Mouse (Mus musculus) neural tube, embryonic 13.5 days (tissue): ENCODE measurements around the gene Zfp652. TPM values are rescaled to one million over a fixed set of nuclear protein-coding genes. Genes with fewer than 3 reads are reported as not detected.

Experiments
- ATAC-seq: fragments of 200-750 bp; cut with Nextera tagmentation; 2 replicates; pipeline ENCODE4 v1.8.0; 2017; ENCODE audit warnings: low read depth, mild to moderate bottlenecking, moderate TSS enrichment, moderate library complexity
- H3K27ac ChIP-seq: fragments of 300-500 bp; sonication (generic); replicated peaks from 2 replicates; pipeline ENCODE4 v1.5.1; 2015; ENCODE audit warnings: moderate library complexity, mild to moderate bottlenecking, inconsistent platforms
- H3K27me3 ChIP-seq: fragments of 300-500 bp; sonication (generic); 2 replicates; pipeline ENCODE4 v1.6.1; 2015; ENCODE audit warnings: mild to moderate bottlenecking, inconsistent platforms
- H3K36me3 ChIP-seq: fragments of 300-500 bp; sonication (generic); 2 replicates; pipeline ENCODE4 v1.6.1; 2015; ENCODE audit warnings: mild to moderate bottlenecking, inconsistent platforms
- H3K4me1 ChIP-seq: fragments of 300-500 bp; sonication (generic); replicated peaks from 2 replicates; pipeline ENCODE4 v1.6.1; 2015; ENCODE audit warnings: inconsistent platforms
- H3K4me2 ChIP-seq: fragments of 300-500 bp; sonication (generic); 2 replicates; pipeline ENCODE4 v1.6.1; 2015; ENCODE audit warnings: inconsistent platforms, mild to moderate bottlenecking, moderate library complexity
- H3K4me3 ChIP-seq: fragments of 300-500 bp; sonication (generic); 2 replicates; pipeline ENCODE4 v1.5.1; 2015; ENCODE audit warnings: mild to moderate bottlenecking, inconsistent platforms
- H3K9ac ChIP-seq: fragments of 300-500 bp; sonication (generic); 2 replicates; pipeline ENCODE4 v1.6.1; 2015; ENCODE audit warnings: moderate library complexity, mild to moderate bottlenecking, inconsistent platforms
- H3K9me3 ChIP-seq: fragments of 300-500 bp; sonication (generic); 2 replicates; pipeline ENCODE4 v1.6.1; 2016; ENCODE audit warnings: inconsistent platforms
- WGBS: fragments of 180-500 bp; shearing (Covaris S2); methylation state at CpG from one replicate; pipeline ENCODE4 v1.1.7; 2015; 5-methylcytosine and 5-hydroxymethylcytosine counted together
- polyA plus RNA-seq: library from polyadenylated mRNA; unstranded; fragments of >200 nt; fragmentation: Nextera tagmentation; extraction: Ambion mirVana; gene quantifications from 2 replicates; pipeline ENCODE4 v1.2.1, GENCODE M21; 2015

Zfp652 gene
- polyA plus RNA-seq, 1 experiment from 2014 or later = 30.1 TPM

GRCm38 (mm10) chr11:95713811-95714241 is 1.4 kb downstream of the Zfp652 start:
- no peaks in the 10 kb centered on the region for H3K9me3 ChIP-seq
- H3K4me3 ChIP-seq = peak overlapping the region; percentile 96
- peaks cover 31% of the 10 kb centered on the region for H3K4me1 ChIP-seq
- no peaks in the 10 kb centered on the region for H3K27me3 ChIP-seq
- H3K4me2 ChIP-seq = peak overlapping the region; percentile 89
- ATAC-seq = no peak
- under 1% methylated on average over 13 of the region's 13 CpGs for WGBS
- H3K9ac ChIP-seq = peak overlapping the region; percentile 98
- H3K27ac ChIP-seq = peak overlapping the region; percentile 99
- H3K36me3 ChIP-seq = no peaks in the 10 kb centered on the region

DNA sequence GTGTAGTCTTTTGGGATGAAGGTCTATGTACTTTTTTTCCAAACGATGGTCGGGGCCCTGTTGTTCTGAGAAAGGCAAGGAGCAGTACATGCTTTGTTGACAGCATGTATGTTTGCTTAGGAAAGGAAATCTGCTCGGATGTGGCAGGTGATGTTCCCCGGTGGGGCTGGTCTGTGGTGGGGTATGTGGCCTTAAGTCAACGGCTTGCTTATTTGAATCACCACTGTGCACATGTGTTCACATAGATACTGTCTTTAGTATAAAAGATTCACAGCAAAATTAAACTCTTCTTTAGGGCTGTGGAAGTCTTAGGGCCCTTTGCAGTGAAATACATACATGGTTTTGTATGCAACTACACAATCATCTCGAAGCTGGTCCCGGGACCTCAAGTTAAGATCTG is 1.9 kb downstream of the Zfp652 start:
- no peak for ATAC-seq
- Histone ChIP-seq H3K9me3 (no peaks in the 10 kb centered on the region), H3K27me3 (no peaks in the 10 kb centered on the region), H3K36me3 (no peaks in the 10 kb centered on the region), H3K27ac (0 out of 2 replicates have a peak overlapping the region, but pooled peaks have one; percentile 99), H3K4me2 (peak overlapping the region; percentile 89), H3K9ac (peak overlapping the region; percentile 98), H3K4me3 (peak overlapping the region; percentile 96), H3K4me1 (peaks cover 31% of the 10 kb centered on the region)
- 41% methylated on average over 7 of the region's 7 CpGs for WGBS

DNA sequence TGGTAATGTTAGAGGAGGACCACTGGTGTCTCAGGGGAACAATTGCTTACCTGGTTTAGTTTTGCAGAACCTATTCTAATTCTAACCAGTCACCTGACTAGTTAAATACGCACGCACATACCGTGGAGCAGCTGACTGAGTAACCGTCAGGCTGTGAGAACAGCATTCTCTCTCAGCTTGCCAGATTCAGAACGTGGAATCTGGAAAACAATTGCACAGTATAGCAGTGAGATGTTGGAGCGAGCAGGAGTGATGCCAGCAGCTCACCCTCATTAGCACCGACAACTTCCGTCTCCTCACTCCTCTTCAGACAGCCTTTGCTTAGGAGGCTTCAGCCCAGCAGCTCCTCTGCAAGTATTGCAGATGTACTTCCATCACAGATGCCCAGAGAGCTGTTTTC is 3.7 kb downstream of the Zfp652 start:
- no peak for ATAC-seq
- Histone ChIP-seq H3K27ac (no peak overlapping the region), H3K4me3 (no peak overlapping the region), H3K9ac (0 out of 2 replicates have a peak overlapping the region, but pooled peaks have one; percentile 47), H3K4me2 (no peak overlapping the region), H3K9me3 (no peaks in the 10 kb centered on the region), H3K27me3 (no peaks in the 10 kb centered on the region), H3K4me1 (peaks cover 31% of the 10 kb centered on the region), H3K36me3 (no peaks in the 10 kb centered on the region)
- WGBS = 66% methylated on average over 8 of the region's 8 CpGs

- H3K4me3 ChIP-seq = no peak overlapping the region
- no peak overlapping the region for H3K4me2 ChIP-seq
- H3K9me3 ChIP-seq = no peaks in the 10 kb centered on the region
- 95% methylated on average over 3 of the region's 3 CpGs for WGBS
- H3K9ac ChIP-seq = no peak overlapping the region
- H3K27me3 ChIP-seq = no peaks in the 10 kb centered on the region
- ATAC-seq = no peak
- no peak overlapping the region for H3K27ac ChIP-seq
- H3K4me1 ChIP-seq = peaks cover 21% of the 10 kb centered on the region
- no peaks in the 10 kb centered on the region for H3K36me3 ChIP-seq
Measured at GRCm38 (mm10) chr11:95719356-95719755, 6.9 kb downstream of the Zfp652 start.

GRCm38 (mm10) chr11:95723287-95723686 is 10.8 kb downstream of the Zfp652 start, which contains the start of gene B130006D01Rik:
B130006D01Rik (plus strand) TSS chr11:95723587.
- Histone ChIP-seq H3K27me3 (no peaks in the 10 kb centered on the region), H3K4me3 (no peak within 1 kb of the TSS), H3K4me2 (no peak within 1 kb of the TSS), H3K36me3 (no peaks in the 10 kb centered on the region), H3K9me3 (no peaks in the 10 kb centered on the region), H3K9ac (no peak within 1 kb of the TSS), H3K27ac (no peak within 1 kb of the TSS), H3K4me1 (no peaks in the 10 kb centered on the region; the same call in 1 of the 2 replicates)
- WGBS = 94% methylated on average over 5 of the region's 5 CpGs
- ATAC-seq = no peak

DNA sequence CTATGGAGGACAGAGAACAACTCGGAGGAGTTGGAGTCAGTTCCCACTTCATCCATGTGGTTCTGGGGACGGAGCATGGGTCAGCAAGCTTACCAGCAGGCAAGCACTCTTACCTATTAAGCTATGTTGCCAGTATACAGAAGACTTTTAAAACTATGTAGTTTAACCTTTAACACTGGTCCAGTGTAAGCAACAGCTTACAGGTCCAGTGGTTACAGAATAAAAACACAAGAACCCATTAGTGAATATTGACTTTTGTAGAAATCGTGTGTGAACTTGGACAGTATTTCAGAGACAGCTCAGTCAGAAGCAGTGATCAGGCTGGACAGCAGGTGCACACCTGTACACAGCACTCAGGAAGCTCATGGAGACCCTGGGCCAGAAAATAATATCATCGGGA is 12.0 kb downstream of the Zfp652 start:
- Histone ChIP-seq H3K4me3 (no peak overlapping the region), H3K4me2 (no peak overlapping the region), H3K4me1 (no peaks in the 10 kb centered on the region; the same call in 1 of the 2 replicates), H3K9ac (no peak overlapping the region), H3K27me3 (no peaks in the 10 kb centered on the region), H3K36me3 (no peaks in the 10 kb centered on the region), H3K27ac (no peak overlapping the region), H3K9me3 (no peaks in the 10 kb centered on the region)
- WGBS = 92% methylated on average over 4 of the region's 4 CpGs
- ATAC-seq = no peak

DNA sequence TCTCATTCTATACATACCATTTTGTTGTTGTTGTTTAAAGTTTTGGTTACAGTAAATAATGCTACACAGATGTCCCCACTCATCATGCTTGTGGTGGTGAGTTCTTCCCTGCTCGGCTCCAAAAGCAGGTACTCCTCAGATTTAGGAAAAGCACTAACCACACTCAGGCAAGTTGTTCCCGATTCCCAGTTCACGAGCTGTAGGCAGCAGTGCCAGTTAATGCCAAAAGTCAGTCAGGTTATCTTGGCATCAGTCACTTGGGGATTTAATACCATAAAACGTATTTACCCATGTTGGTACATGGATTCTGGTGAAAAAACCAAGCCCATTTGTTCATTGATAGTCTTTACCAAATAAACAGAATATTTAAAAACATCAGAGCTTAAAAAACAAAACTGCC is 13.7 kb downstream of the Zfp652 start:
- Histone ChIP-seq H3K9me3 (no peaks in the 10 kb centered on the region), H3K27me3 (no peaks in the 10 kb centered on the region), H3K4me1 (no peaks in the 10 kb centered on the region; the same call in 1 of the 2 replicates), H3K9ac (no peak overlapping the region), H3K4me3 (no peak overlapping the region), H3K27ac (no peak overlapping the region), H3K36me3 (no peaks in the 10 kb centered on the region), H3K4me2 (no peak overlapping the region)
- 85% methylated on average over 4 of the region's 4 CpGs for WGBS
- no peak for ATAC-seq

GRCm38 (mm10) chr11:95727947-95728346 is 15.5 kb downstream of the Zfp652 start:
- no peaks in the 10 kb centered on the region; the same call in 1 of the 2 replicates for H3K4me1 ChIP-seq
- H3K9ac ChIP-seq = no peak overlapping the region
- no peak overlapping the region for H3K4me3 ChIP-seq
- ATAC-seq = no peak
- no peaks in the 10 kb centered on the region for H3K9me3 ChIP-seq
- H3K27ac ChIP-seq = no peak overlapping the region
- H3K4me2 ChIP-seq = no peak overlapping the region
- H3K27me3 ChIP-seq = no peaks in the 10 kb centered on the region
- 92% methylated on average over 5 of the region's 5 CpGs for WGBS
- no peaks in the 10 kb centered on the region for H3K36me3 ChIP-seq

GRCm38 (mm10) chr11:95728916-95729907 is 16.7 kb downstream of the Zfp652 start:
- ATAC-seq = no peak
- Histone ChIP-seq H3K27me3 (no peaks in the 10 kb centered on the region), H3K9ac (no peak overlapping the region), H3K4me2 (no peak overlapping the region), H3K4me3 (no peak overlapping the region), H3K36me3 (no peaks in the 10 kb centered on the region), H3K27ac (no peak overlapping the region), H3K9me3 (no peaks in the 10 kb centered on the region), H3K4me1 (no peaks in the 10 kb centered on the region; the same call in 1 of the 2 replicates)
- 84% methylated on average over 12 of the region's 12 CpGs for WGBS

DNA sequence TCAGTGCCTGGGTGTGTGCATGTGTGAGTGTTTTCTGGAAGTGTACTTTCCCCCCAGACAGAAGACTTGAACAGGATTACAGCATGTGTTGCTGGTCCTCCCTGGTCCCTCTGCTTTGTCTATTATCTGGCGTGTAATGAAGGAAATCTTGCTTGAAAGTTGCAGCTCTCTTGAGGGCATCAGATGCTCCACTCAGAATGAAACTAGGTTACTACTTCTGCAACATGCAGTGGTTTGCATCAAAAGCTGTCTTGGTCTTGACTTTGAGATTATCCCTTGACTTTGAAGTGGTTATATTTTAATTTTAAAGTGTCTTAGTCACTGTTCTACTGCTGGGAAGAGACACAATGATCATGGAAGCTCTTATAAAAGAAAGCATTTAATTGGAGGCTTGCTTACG is 22.0 kb downstream of the Zfp652 start:
- H3K27me3 ChIP-seq = no peaks in the 10 kb centered on the region
- H3K4me3 ChIP-seq = no peak overlapping the region
- no peak overlapping the region for H3K27ac ChIP-seq
- 0 out of 2 replicates have a peak, but pooled peaks cover 5% of the 10 kb centered on the region for H3K4me1 ChIP-seq
- no peak overlapping the region for H3K4me2 ChIP-seq
- H3K9me3 ChIP-seq = no peaks in the 10 kb centered on the region
- WGBS = 95% methylated on average over 2 of the region's 2 CpGs
- H3K9ac ChIP-seq = no peak overlapping the region
- no peak for ATAC-seq
- H3K36me3 ChIP-seq = no peaks in the 10 kb centered on the region

DNA sequence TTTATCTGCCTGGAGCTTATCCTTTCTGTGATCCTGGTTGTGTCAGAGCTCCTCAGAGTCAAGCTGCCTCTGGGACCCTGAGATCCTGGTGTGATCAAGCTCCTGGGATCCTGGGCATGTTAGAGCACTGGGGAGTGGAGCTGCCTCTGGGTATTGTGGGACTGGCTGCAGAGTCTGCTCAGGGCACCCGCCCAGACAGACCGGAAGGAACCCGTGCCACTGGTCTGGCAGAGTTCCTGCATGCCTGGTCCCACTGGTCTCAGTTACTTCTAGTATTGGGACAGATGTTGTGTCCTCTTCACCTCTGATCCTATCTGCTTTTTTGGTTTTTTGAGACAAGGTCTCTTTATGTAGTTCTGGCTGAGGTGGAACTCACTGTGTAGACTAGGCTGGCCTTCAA is 25.3 kb downstream of the Zfp652 start:
- Histone ChIP-seq H3K9me3 (no peaks in the 10 kb centered on the region), H3K27me3 (no peaks in the 10 kb centered on the region), H3K4me2 (no peak overlapping the region), H3K9ac (no peak overlapping the region), H3K4me3 (no peak overlapping the region), H3K27ac (no peak overlapping the region), H3K36me3 (no peaks in the 10 kb centered on the region), H3K4me1 (0 out of 2 replicates have a peak, but pooled peaks cover 5% of the 10 kb centered on the region)
- no peak for ATAC-seq
- 91% methylated on average over 3 of the region's 3 CpGs for WGBS

- Histone ChIP-seq H3K27me3 (no peaks in the 10 kb centered on the region), H3K27ac (no peak overlapping the region), H3K36me3 (peaks cover 11% of the 10 kb centered on the region), H3K4me1 (no peaks in the 10 kb centered on the region), H3K9ac (no peak overlapping the region), H3K4me2 (no peak overlapping the region), H3K9me3 (no peaks in the 10 kb centered on the region), H3K4me3 (no peak overlapping the region)
- ATAC-seq = no peak
- WGBS = 95% methylated on average over 2 of the region's 2 CpGs
Measured at GRCm38 (mm10) chr11:95744521-95744920, 32.0 kb downstream of the Zfp652 start.
